Mouse (Mus musculus): Measurements from ENCODE around the gene Ddb1.

DNA sequence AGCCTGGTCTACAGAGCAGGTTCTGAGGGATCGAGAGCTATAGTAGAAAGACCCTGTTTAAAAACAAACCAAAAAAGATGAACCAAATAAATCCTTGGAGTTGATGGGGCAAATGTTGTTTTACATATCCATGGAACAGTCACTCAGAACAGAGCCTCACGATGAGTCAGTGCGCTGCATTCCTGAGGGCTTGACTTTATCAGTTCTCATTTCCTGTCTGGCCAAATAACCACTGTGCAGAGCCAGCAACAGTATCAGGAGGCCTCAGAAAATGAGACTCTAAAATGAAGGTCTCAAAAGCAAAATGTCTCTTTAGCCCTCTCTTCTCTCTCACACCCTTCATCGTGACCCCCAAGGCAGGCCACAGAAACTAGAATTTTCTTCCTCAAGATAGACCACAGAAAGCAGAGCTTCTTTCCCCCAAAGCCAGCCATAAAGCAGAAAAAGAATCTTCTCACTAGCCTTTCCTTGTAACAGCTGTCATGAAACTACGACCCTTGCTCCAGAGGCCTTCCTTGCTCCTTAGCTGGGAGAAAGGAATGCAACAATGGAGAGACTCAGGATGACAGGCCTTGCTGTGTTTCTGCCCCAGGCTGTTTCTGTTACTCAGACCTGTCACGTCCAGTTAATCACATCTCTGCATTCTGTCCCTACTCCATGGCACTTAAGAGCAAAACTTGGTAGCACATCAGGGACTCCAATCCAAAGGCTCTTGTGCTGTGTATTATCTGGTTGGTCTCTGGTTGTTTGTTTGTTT lies 43.4 kb upstream of the Ddb1 start:
- no peak for TF ChIP-seq MEF2A (IDR thresholded peaks at IDR 0.05; ENCODE audit: borderline replicate concordance, low read depth, low read length)
- TF ChIP-seq CHD1 (IDR thresholded peaks at IDR 0.05; ENCODE audit: low read depth, low read length) = no peak
- TF ChIP-seq CTCF (conservative IDR thresholded peaks at IDR 0.05 in 1 of 2, IDR thresholded peaks at IDR 0.05 in 1 of 2; ENCODE audit: low read depth in 2 of 2, low read length in 2 of 2) = no peak
- no peak for TF ChIP-seq POLR2A (IDR thresholded peaks at IDR 0.05; ENCODE audit: low read depth, low read length)
- TF ChIP-seq RAD21 (IDR thresholded peaks at IDR 0.05; ENCODE audit: low read depth, low read length) = no peak
- no peak for TF ChIP-seq GABPA (IDR thresholded peaks at IDR 0.05; ENCODE audit: insufficient replicate concordance, low read depth, low read length)
- no peak for TF ChIP-seq ZMIZ1 (IDR thresholded peaks at IDR 0.05; ENCODE audit: low read depth, low read length)
- no peak for TF ChIP-seq ZKSCAN1 (IDR thresholded peaks at IDR 0.05; ENCODE audit: borderline replicate concordance, low read depth, low read length)
- no peak for TF ChIP-seq E2F4 (IDR thresholded peaks at IDR 0.05; ENCODE audit: insufficient replicate concordance, low read depth, low read length)
- no peak for TF ChIP-seq ZC3H11A (IDR thresholded peaks at IDR 0.05; ENCODE audit: low read depth, low read length)
- TF ChIP-seq MXI1 (IDR thresholded peaks at IDR 0.05; ENCODE audit: low read depth, low read length) = no peak
- no peak for TF ChIP-seq MAFK (IDR thresholded peaks at IDR 0.05; ENCODE audit: insufficient replicate concordance, low read length)
- no peak for TF ChIP-seq SIN3A (IDR thresholded peaks at IDR 0.05; ENCODE audit: low read length)
- no peak for TF ChIP-seq CHD2 (IDR thresholded peaks at IDR 0.05; ENCODE audit: low read length)

Measured in CH12.LX (cell line).